Mouse (Mus musculus): Measurements from ENCODE around the gene Ak9. TPM values are rescaled to one million over a fixed set of nuclear protein-coding genes. Genes with fewer than 3 reads are reported as not detected.

Gene Ak9
- polyA plus RNA-seq, 1 experiment from 2014 or later: 0.11 TPM

GRCm38 (mm10) chr10:41479961-41480360, 176.2 kb downstream of the Ak9 start:
- no peak overlapping the region for H3K27ac ChIP-seq
- WGBS: 87% methylated on average over 3 of the region's 3 CpGs
- H3K4me2 ChIP-seq: no peak overlapping the region
- H3K4me1 ChIP-seq: peaks cover 27% of the 10 kb centered on the region
- no peak overlapping the region for H3K4me3 ChIP-seq (replicated peaks)
- no peak overlapping the region for H3K9ac ChIP-seq
- peaks cover 56% of the 10 kb centered on the region for H3K36me3 ChIP-seq (replicated peaks)
- H3K9me3 ChIP-seq: no peaks in the 10 kb centered on the region
- no peak for ATAC-seq (ENCODE audit: low FRiP score)
- H3K27me3 ChIP-seq: no peaks in the 10 kb centered on the region

- no peak for ATAC-seq (ENCODE audit: low FRiP score)
- Histone ChIP-seq H3K36me3 (replicated peaks) (peaks cover 68% of the 10 kb centered on the region), H3K9ac (no peak overlapping the region), H3K9me3 (no peaks in the 10 kb centered on the region), H3K4me1 (peaks cover 21% of the 10 kb centered on the region), H3K4me3 (replicated peaks) (no peak overlapping the region), H3K4me2 (no peak overlapping the region), H3K27ac (no peak overlapping the region), H3K27me3 (no peaks in the 10 kb centered on the region)
- 79% methylated on average over 33 of the region's 33 CpGs for WGBS
Observed at GRCm38 (mm10) chr10:41480938-41481880, 177.4 kb downstream of the Ak9 start.

- H3K36me3 ChIP-seq (replicated peaks): peaks cover 80% of the 10 kb centered on the region
- H3K4me3 ChIP-seq (replicated peaks): no peak overlapping the region
- H3K9me3 ChIP-seq: no peaks in the 10 kb centered on the region
- 91% methylated on average over 7 of the region's 7 CpGs for WGBS
- H3K9ac ChIP-seq: no peak overlapping the region
- ATAC-seq (ENCODE audit: low FRiP score): no peak
- no peak overlapping the region for H3K4me2 ChIP-seq
- no peaks in the 10 kb centered on the region for H3K27me3 ChIP-seq
- no peak overlapping the region for H3K27ac ChIP-seq
- H3K4me1 ChIP-seq: peaks cover 22% of the 10 kb centered on the region
Observed at GRCm38 (mm10) chr10:41482446-41482845, 178.7 kb downstream of the Ak9 start.

Other genes with a start within 250 kb of the Ak9 start
- gene Gpr6, start 231.7 kb upstream of the Ak9 start, polyA plus RNA-seq (2016; fragmentation: Nextera tagmentation; extraction: Ambion mirVana): 0.22 and 0.24 TPM in 2 replicates
- gene Fig4, start 720 bp upstream of the Ak9 start, polyA plus RNA-seq (2016; fragmentation: Nextera tagmentation; extraction: Ambion mirVana): 20.9 and 21.2 TPM in 2 replicates
- gene Zbtb24, start 146.4 kb downstream of the Ak9 start, polyA plus RNA-seq (2016; fragmentation: Nextera tagmentation; extraction: Ambion mirVana): 20.6 and 20.8 TPM in 2 replicates
- 48.8 and 50.3 TPM in 2 replicates for gene Mical1, start 172.3 kb downstream of the Ak9 start, polyA plus RNA-seq (2016; fragmentation: Nextera tagmentation; extraction: Ambion mirVana)
- 52.2 and 52.3 TPM in 2 replicates for gene Smpd2, start 186.4 kb downstream of the Ak9 start, polyA plus RNA-seq (2016; fragmentation: Nextera tagmentation; extraction: Ambion mirVana)
- 1.1 and 1.7 TPM in 2 replicates for gene Ppil6, start 186.5 kb downstream of the Ak9 start, polyA plus RNA-seq (2016; fragmentation: Nextera tagmentation; extraction: Ambion mirVana)
- gene Cd164, start 215.4 kb downstream of the Ak9 start, polyA plus RNA-seq (2016; fragmentation: Nextera tagmentation; extraction: Ambion mirVana): 104 and 110 TPM in 2 replicates